Mouse (Mus musculus) C3H10T1/2 (cell line): Measurements from ENCODE around the gene Il24. TPM values are rescaled to one million over a fixed set of nuclear protein-coding genes. Genes with fewer than 3 reads are reported as not detected.

Experiments
- polyA plus RNA-seq, 2 experiments: library from polyadenylated mRNA; unstranded; fragments of >200 nt; fragmentation: generic; extraction: Trizol; gene quantifications; one replicate each; pipeline ENCODE4 v1.2.1; 2012; ENCODE audit warnings: missing spikeins in 2 of 2

Gene Il24
- polyA plus RNA-seq, result not detected

GRCm38 (mm10) chr1:130887354-130887753 lies at the start of gene Il24:
Il24 (minus strand) TSS chr1:130887454.

GRCm38 (mm10) chr1:130911401-130912010 lies 24.3 kb upstream of the Il24 start, which contains the start of gene Il20:
Il20 (minus strand) TSS chr1:130911451.

GRCm38 (mm10) chr1:130865541-130866221 lies 21.6 kb downstream of the Il24 start, which contains the start of gene Fcmr:
Fcmr (plus strand) TSS chr1:130865669.

Other genes starting within 250 kb of the Il24 start
- not detected for gene C4bp, start 225.8 kb downstream of the Il24 start, polyA plus RNA-seq
- not detected for gene Gm29427, start 171.7 kb downstream of the Il24 start, polyA plus RNA-seq
- gene Yod1, start 170.1 kb downstream of the Il24 start, polyA plus RNA-seq, result under 1 TPM; 0.08 to 0.60 TPM
- 1 to 10 TPM in 1 of 2 experiments, under 1 TPM in 1; 0.26 to 3.4 TPM for gene Pfkfb2, start 158.2 kb downstream of the Il24 start, polyA plus RNA-seq
- 1 to 10 TPM in 1 of 2 experiments, under 1 TPM in 1; 0.54 to 2.2 TPM for gene AA986860, start 155.5 kb downstream of the Il24 start, polyA plus RNA-seq
- gene Fcamr, start 86.6 kb downstream of the Il24 start, polyA plus RNA-seq, result not detected
- gene Pigr, start 60.8 kb downstream of the Il24 start, polyA plus RNA-seq, result not detected
- not detected for gene Fcmr, start 21.8 kb downstream of the Il24 start, polyA plus RNA-seq
- not detected for gene Il20, start 24.0 kb upstream of the Il24 start, polyA plus RNA-seq
- under 1 TPM in 1 of 2 experiments, not detected in 1; 0.07 TPM for gene Il19, start 52.7 kb upstream of the Il24 start, polyA plus RNA-seq
- gene Il10, start 132.4 kb upstream of the Il24 start, polyA plus RNA-seq, result not detected
- gene Mapkapk2, start 210.4 kb upstream of the Il24 start, polyA plus RNA-seq, result 10 to 100 TPM; 54.8 to 60.2 TPM